Mouse (Mus musculus): Measurements from ENCODE around the gene Scn4a.
A peak's percentile ranks its signal among the peaks of the same experiment; 100 is the strongest.
"Not testable (repeated sequence)": the region's sequence is repeated elsewhere in the genome, so short reads cannot be mapped to it uniquely, and the experiment has no call there.

The Scn4a gene

DNA sequence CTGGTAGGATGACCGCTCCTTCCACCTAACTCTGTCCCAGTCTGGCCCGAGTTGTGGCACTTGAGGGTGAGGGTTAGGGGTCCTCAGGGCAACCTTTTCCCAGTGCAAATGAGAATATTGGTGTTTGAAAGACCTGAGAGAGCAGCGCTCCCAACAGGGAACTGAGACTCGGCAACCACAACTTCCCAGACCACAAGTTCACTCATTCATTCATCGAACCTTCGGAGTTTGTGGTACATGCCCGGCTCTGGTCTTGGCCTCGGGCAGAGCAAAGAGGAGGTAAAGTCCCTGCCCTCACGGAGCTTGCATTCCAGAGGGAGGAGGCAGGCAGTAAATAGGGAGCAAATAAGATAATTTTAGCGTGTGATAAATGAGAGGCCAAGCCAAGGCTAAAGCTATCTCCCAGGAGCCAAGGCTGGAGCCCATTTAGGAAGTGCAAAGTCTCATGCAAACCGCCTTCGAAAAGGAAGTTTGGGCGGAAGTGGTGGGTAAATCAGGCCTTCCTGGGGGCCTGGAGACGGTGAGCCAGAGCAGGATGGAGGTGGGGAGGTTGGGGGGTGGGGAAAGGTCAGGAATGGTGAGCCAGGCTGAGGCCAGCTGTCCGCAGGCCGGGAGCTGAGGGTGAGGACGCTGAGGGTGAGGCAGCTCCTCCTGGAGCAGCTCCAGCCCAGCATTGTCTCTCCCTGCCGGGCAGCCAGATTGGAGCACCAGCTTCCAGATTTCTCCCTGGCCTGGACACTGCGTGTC, 2.5 kb upstream of the Scn4a start:
- peak; percentile 70 for DNase-seq

DNA sequence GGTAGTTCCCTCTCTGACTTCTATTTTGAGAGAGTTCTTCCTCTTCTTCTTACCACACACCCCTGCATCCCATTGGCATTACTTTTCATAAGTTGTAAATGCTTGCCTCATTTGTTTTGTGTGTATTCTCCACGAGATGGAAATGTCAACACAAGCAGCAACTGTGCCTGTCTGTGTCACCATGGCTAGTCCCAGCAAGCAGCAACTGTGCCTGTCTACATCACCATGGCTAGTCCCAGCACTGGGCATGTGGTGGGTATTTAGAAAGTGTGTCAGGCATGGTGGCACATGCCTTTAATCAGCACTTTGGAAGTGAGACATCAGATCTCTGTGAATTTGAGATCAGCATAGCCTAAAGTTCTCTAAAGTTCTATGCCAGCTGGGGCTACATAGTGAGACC, 1.1 kb upstream of the Scn4a start:
- no peak for DNase-seq

DNA sequence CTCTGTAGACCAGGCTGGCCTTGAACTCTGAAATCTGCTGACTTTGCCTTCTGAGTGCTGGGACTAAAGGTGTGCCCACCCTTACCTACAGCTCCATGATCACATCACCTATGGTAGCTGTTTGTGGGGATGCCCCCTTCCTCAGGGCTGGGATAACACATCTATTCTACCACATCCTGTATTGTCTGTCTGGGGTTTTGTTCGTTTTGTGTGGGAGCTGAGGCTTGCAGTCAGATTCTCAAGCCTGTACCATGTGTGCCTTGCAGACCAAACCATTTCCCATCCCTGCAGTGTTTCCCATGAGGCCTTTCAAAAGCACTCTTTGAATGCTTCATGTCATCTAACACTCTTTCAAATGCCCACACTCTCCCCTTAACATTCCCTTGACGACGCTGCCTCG, 1.1 kb downstream of the Scn4a start:
- no peak for DNase-seq

DNA sequence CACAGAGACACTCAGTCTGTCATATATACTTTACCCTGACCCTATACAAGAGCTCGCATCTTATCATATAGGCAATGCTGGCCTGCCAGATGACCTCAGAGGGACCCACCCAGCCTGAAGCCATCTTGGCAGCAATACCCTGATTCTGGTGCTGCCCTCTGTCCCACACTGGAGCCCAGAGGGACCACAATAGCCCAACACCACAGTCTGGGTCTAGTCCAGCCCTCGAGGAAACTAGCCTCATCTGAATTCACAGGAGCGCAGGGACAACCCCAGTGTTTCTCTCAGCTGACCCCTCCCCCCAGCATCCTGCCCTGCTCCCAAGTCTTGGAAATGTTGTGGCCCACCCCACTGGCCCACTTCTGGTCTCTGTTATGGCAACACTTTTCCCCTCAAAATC, 1.8 kb downstream of the Scn4a start:
- no peak for DNase-seq

DNA sequence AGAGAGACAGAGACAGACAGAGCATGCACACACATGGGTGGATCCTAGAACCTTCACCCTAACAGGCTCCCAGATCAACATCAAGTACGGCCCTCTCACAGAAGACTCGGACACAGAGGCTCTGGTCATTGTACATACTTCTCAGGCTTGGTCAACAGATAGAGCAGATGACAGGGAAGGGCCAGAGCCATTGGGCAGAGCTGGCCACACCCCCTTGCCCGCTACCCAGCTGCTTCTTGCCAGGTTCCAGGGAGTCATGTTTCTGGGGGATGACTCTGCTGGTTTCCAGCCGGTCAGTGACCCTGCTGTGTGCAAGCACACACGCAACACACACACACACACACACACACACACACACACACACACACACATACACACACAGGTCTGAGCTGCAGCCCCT, 2.2 kb downstream of the Scn4a start:
- DNase-seq, result no peak

DNA sequence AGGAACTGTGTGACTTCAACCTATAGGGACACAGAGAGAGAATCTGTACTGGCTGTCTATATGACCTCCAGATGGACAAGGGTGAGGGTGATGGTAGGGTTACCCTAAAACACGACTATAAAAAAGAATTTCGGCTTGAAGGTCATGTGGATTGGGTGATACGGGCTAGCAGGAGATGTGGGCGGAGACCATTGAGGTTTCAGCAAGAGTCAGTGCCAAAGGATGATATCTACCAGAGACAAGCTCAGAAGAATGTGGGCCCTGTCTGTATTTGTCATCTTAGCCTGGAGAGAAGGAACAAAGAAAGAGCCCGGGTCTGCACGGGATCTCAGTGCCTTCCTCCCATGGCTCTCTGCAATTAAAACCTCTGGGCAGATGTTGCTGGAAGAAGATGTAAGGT, 3.3 kb downstream of the Scn4a start:
- no peak for DNase-seq

DNA sequence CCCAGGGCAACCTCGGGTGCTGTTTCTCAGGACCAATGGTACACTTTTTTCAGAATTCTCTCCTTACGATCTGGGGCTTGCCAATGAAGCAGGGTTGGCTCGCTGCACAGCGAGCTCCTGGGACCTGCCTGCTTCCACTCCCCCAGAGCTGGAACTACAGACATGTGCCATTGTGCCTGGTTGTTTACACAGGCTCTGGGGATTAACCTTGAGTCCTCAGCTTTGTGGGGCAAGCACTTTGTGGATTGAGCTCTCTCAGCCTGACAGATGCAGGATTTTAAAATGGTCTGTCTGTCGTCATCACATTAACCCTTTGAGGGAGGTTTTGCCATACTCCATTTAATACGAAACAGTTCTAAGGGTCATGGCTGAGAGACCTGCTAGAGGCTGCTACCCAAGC, 8.2 kb downstream of the Scn4a start:
- no peak for DNase-seq

DNA sequence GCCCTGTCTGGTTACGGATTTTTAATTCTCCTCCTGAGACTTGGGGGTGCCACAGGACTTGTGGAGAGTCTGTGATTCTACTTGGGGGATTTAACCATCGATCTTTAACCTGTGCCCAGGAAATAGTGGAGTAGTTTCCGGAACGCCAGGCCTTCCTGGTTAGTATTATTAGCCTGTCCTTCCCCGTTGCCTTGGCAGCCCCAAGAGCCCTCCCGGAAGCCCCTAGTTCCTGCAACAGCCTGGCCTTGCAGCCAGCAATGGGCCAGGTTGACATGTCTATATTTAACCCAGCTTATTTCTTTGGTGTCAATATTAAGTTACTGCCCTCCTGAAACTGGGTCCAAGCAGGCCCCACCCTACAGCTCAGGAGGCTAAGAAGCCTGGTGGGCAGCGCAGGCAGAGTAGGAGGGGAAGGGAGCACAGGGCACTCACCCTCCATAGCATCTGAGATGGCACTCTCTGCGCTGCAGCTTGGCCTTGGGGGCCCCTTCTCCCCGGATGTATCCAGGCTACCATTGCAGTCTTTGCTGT, 12.0 kb downstream of the Scn4a start:
- no peak for DNase-seq

DNA sequence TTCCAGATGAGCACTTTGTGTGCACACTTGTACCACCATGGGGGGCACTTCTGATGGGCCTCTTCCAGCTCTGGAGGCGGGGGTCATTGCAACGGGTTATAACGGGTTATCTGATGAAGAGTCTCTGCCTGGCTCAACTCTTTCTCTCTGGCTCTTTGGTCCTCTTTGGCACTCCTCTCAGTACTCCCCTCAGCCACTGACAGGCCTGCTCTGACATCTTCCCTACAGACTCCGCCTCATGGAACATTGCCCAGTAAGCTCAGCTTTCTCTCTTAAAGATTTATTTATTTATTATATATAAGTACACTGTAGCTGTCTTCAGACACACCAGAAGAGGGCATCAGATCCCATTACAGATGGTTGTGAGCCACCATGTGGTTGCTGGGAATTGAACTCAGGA, 13.8 kb downstream of the Scn4a start:
- not testable (repeated sequence) for DNase-seq

DNA sequence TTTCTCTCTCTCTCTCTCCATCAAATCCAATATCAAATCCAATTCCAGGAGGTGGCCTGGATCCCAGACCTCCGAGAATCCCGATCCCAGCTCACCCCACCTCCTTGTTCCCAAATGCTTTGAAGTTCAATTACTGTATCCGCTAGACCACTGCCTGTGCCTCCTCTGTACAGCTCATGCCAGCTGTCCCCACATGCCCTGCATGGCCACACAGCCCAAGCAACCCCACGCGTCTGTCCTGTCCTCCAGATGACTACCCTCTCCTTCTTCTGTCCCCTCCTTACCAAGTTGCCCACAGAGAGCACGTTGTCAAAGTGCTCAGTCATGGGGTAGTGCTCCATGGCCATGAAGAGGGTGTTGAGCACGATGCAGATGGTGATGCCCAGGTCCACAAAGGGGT, 14.2 kb downstream of the Scn4a start:
- DNase-seq, result no peak

DNA sequence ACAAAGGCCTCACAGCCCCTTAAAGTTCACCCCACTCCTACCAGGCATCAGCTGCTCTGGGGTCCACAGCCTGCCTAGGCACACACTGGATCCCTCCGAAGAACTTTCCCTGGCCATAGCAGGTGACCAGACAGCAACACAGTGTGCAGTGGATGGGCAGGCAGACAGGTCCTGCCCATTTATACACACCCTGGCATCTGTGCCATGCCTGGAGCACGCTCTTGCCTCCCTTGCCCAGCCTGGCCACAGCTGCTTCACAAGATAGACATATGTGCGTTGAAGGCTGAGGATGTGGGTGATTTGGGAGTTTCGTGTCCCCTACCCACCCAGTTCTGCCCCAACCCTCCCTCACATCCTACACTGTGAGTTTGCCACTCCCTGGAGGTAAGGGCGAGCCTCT, 15.1 kb downstream of the Scn4a start:
- DNase-seq, result no peak

DNA sequence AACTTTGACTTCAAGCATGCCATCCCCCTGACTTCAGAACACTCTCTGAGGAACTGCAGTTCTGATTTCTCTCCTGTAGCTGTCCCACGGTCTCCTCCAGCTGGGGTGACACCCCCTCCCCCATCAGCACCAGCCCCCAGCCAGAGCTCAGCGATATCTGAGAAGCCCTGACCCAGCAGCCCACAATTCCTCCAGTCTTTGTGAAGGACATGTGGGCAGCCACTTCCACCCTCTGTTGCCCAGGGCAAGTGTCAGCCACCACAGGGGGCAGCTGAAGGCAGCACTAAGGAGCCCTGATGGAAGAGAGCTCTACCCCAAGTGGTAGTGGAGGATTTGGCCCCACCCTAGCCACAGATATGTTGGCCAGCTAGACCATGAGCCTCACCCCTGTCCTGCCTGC, 19.0 kb downstream of the Scn4a start:
- DNase-seq, result no peak

DNA sequence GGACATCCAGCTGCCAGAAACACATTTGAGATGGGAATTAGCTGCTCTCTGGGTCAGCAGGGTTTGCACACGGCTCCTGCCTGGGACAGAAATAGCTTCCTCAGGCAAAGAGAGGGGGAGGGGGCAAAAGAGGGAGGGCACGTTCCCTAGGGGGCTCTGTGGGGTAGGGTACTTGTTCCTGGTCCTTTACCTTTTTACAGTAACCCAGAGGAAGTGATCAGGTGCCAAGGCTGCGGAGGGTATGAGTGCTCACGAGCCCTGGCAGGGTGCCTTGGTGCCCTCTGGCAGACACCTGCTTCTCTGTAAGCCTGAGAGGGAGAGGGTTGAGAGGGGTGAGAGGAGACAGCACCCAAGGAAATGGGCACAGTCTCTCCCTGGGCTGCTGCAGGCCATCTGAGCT, 20.6 kb downstream of the Scn4a start:
- DNase-seq, result no peak

DNA sequence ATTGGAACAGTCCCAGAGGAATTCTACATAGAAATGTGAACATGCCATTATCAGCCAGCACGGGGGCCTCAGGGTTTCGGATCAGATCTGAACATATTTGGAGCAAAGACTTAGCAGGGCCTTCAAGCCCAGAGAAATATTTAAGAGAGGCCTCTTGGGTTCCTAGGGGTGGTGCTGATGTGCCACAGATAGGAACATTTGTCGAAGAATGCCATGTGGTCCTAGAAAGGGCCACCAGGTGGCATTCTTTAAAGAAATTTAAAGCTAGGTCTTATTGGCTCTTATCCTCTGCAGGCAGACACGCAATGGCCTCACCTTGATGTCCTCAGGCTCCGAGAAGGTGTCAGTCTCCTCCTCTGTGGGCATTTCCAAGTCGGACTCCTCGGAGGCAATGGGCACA, 23.4 kb downstream of the Scn4a start:
- DNase-seq, result peak; percentile 61

DNA sequence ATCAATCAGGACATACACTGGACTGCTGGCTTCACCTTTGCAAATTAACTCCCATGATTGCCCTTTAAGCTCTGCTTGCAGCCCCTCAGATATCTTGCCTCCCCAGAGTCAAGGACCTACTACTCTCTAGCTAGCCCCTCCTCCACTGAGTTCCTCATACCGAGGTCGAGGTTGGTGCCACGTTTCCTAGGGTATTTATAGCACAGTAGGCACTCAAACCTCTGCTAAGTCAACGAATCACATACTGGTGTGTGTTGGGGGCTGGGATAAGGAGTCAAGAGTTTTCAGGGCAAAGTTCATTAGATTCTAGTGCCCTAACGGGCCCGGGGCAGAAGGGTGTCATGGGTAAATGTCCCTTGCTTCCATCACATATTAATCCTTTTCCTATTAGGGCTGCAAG, 24.0 kb downstream of the Scn4a start:
- DNase-seq, result no peak

DNA sequence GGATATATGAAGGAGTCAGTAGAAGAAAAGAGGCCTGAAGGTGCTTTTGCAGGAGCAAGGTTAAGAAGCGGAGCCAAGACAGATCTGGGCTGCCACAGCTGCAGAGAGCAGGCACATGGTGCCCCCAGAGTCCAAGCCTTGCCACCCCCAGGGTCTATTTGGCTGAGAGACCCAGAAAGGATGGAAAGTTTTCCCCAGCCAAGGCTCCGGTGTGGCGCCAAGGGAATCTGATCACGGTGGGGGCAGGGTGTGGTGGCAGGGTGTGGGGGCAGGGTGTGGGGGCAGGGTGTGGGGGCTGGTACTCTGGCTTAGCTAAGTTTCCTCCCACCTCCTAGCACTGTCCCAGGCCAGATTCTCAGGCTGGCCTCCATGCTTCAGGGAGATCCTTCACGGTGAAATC, 24.6 kb downstream of the Scn4a start:
- DNase-seq, result no peak

DNA sequence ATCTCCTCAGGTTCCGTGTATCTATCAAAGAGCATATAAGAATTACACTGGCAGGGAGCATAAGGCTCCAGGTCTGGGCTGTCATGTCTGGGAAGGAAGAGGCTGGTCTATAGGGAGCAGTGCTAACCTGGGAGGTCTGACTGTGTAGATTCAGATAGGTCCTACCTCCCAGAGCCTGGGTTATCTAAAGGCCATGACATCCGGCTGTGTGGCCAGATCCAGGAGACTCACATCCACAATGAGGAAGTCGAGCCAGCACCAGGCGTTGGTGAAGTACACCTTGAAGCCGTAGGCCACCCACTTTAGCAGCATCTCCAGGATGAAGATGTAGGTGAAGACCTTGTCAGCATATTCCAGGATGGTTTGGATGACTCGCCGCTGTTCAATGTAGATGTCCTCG, 26.6 kb downstream of the Scn4a start:
- no peak for DNase-seq

DNA sequence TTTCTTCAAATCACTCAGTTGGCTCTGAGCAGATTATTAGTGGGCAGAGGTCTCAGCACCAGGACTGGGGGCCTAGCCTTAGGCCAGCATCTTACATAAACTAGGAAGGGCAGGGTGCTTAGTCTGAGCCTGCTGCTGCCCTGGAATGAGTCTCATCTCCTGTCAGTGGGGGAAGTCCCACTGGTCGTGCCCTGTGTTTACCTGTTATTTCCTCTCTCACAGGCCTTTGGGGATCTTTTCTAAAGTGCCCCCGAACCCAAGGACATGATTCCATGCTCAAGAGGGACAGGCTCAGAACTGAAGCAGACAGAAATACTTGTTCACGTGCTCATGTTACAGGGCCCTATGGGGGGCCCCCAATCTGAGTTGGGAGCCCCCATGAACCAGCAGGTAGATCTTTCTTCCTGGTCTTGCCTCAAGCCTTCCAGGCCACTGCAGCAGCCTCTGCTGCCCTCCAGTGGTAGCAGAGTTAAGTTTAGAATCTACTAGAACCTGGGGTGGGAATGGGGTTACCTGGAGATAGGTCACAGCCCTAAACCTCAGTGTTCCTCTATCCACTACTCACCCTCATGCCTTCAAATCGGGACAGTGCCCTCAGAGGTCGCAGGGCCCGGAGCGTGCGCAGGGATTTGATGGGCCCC, 27.4 kb downstream of the Scn4a start:
- peak; percentile 79 for DNase-seq

DNA sequence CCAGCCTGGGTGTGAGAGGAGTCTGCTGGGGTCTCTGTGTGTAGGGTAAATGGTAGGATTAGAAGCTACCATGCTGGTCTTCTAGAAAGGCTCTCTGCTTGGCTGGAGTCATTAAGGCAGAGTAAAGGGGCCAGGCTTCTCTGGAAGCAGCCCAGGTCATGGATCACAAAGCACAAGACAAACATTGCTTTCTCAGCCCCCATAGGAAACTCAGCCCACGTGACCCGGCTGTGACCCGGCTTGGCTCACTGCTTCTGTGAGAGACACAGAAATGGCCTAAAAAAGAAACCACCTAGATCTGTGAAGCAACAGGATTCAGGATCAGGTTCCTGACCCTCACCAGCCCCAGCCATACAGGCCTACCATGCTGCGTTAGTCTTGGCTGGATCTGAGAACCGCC, 28.2 kb downstream of the Scn4a start:
- no peak for DNase-seq

DNA sequence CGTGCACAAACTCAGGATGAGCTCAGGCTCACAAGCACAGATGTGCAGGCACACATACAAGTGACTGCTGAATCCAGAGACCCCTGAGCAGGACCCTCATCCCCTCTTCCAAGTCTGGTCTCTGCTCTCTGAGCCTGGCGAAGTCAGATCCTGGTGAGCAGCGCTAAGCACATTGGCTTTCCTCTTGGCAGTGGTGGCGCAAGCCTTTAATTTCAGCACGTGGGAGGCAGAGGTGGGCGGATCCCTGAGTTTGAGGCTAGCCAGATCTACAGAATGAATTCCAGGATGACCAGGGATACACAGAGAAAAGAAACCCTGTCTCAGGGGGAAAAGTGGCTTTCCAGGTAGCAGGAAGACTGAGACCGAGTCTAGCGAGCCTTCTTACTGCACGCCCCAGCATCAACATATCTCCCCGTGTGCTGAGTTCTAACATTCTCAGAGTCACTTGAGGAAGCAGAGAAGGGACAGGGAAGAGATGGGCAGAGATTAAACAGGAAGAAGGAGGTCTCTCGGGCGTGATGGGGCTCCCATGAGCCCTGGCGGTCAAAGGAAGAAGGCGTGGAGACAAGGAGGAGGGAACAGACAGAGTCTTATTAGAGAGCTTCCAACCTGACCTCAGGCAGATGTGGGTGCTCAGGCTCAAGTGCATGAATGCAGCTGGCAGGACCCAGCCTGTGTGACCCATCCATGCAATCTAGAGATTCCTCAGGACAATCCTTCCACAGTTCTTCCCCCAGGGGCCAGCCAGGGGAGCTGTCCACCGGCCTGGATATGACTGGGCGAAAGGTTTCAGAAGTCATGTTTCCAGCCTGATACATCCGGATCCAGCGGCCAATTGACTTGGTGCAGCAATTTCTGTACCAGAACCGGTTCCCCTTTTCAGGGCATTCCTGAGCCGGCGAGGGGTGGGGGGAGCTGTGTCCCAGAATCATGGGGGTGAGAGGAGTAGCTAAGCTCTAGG, 34.4 kb downstream of the Scn4a start:
- no peak for DNase-seq

DNA sequence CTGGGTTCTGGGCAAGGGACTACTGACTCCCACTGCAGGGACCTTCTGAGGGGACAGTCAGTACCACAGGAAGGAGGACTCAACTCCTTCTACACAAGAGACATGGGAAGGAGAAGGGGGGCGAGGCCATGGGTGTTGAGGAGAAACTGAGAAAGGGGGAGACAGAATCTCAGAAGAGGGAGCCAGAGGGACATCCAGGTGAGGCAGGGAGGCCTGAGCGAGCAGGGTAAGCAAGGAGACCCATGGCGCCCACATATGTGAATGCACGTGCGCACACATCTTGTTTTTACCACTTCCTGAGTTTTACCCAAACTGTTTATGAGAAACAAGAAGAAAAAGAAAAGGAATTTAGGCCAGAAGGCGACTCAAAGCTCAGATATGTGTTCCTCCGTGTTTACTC, 35.3 kb downstream of the Scn4a start:
- DNase-seq, result no peak

DNA sequence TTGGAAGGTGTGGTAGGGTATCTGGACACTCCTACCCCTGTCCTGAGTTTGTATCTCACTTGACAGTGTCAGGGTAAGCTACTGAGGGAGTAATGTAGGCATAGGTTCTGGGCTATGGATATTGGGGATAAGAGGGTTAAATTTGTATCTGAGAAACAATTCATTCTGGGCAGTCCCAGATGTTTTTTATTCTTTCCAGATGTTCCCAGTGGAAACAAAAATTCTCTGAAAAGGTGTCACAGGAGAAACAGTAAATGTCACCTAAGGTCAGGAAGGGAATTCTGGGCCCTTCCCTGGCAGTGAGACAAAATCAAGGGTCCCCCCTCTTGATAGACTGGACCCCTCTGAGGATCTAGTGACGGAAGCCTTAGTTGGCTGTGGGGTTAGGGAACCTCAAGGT, 36.7 kb downstream of the Scn4a start:
- no peak for DNase-seq

DNA sequence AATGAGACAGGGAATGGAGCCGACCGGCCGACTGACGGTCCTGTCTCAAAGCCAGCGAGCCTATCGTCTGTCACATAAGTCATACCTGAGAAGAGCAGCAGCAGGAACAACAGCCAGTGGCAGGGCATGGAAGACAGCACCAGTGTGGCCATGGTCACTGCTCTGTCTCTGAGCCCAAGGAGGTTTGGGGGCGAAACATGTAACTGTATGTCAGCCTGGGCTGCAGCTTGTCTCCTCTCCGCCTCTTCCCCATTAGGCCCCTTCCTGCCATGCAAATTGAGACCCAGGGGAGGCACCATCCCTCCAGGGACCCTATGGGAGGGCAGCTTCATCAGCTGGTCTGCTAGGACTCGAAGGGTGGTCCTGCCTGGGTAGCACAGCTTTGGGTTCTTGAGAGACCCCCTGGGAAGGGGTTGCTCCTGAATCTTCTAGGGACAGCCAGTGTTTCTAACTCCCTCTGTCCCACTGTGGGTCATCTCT, 38.7 kb downstream of the Scn4a start, which contains the start of gene Cd79b:
Gene Cd79b (minus strand): TSS at position 430 of the 480 bp plus-strand sequence.
- DNase-seq, result no peak
